In the genomic region with DNA sequence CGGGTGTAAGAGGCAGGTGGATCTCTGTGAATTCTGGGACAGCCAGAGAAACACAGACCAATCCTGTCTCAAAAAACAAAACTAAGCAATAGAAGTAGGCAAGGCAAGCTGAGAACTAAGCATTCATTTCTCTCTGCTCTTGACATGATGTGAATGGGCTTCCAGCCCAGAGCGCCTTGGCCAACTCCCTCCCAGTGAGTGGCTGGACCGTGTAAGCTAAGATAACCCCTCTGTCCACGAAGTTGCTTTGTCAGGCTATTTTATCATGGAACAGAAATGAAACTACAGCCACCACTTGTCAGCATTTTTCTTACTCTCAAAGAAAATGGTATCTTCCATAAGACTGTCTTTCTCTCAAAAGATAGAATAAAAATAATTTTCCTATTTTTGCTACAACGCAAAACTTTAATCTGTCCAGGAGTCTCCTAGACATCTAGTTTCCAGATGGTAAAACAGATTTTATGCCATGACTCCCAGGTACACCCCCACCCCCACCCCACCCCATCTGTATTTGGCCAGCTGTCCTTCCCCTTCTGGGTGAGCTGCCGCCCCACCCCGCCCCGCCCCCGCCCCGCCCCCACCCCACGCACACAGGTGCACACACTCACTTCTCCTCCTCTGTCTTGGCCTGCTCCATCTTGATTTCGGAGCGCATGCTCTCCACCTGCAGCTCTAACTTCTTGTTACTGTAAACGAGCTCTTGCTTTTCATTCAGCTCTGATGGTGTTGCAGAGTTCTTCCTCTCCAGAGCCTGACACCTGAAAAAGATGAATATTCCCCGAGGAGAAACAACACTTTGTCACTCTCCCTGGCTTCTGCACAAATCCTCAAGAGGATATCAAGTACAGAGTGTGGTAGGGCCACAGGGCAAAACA, we compare ENCODE assay signal across 11 mouse cellular contexts. TPM values are rescaled to one million over a fixed set of nuclear protein-coding genes. Genes with fewer than 3 reads are reported as not detected.
DNase-seq lines count a peak whose midpoint lies in the region; ATAC-seq lines count a peak whose summit lies in the region.
"Had no signal": no experiment of that assay in that cellular context is flagged by ENCODE, and none has a peak within 500 bp of the region (broad histone marks: within the 10 kb centered on the region; RNA-seq: fewer than 3 reads in every experiment).

No protein-coding gene starts in this region.

- DNase-seq in kidney, postnatal 14 days = peak; percentile 14
- DNase-seq in kidney, postnatal 25 days = no peak
- DNase-seq in heart, postnatal 14 days = peak; percentile 34 to 46
- DNase-seq in lung, postnatal 36 days = peak; percentile 24
- no peak for DNase-seq in thymus, postnatal 0 days (ENCODE audit: low spot score)
- DNase-seq: cerebellum, adult 9-10 months; retina, postnatal 1 day had no signal

- ATAC-seq in erythroblast, adult 5-6 weeks (replicated peaks; ENCODE audit: low FRiP score, poor library complexity, severe bottlenecking) = peak; percentile 63; the same call in 1 of the 2 replicates
- ATAC-seq in frontal cortex, adult (ENCODE audit: low TSS enrichment) = no peak

- intact Hi-C loops in heart, postnatal 14 days (cut with DNase I) = no loop called here

RNA-seq across cellular contexts. Expression of a gene that starts 21.2 kb away (rescaled TPM):
- 22.2 and 36.1 TPM in 2 replicates for total RNA-seq in erythroblast, adult 5-6 weeks (2015; ENCODE audit: low replicate concordance)
- 33.5 and 51.6 TPM in 2 replicates for total RNA-seq in erythroblast, adult 5-6 weeks (2017; ENCODE audit: low replicate concordance)
- total RNA-seq in heart, postnatal 14 days (2021) = 1 to 10 TPM in 1 of 2 experiments, under 1 TPM in 1; 0.88 to 1.8 TPM
- 31.0 and 35.5 TPM in 2 replicates for polyA plus RNA-seq in thymus, postnatal 0 days (2015; fragmentation: Nextera tagmentation; extraction: Ambion mirVana)

RNA-seq across cellular contexts. Expression of a gene that starts 30.1 kb away (rescaled TPM):
- 111 and 123 TPM in 2 replicates for total RNA-seq in erythroblast, adult 5-6 weeks (2015; ENCODE audit: low replicate concordance)
- 325 and 443 TPM in 2 replicates for total RNA-seq in erythroblast, adult 5-6 weeks (2017; ENCODE audit: low replicate concordance)
- 10 to 100 TPM; 41.8 to 44.0 TPM for total RNA-seq in heart, postnatal 14 days (2021)
- 3.2 and 4.0 TPM in 2 replicates for polyA plus RNA-seq in thymus, postnatal 0 days (2015; fragmentation: Nextera tagmentation; extraction: Ambion mirVana)

RNA-seq across cellular contexts. Expression of a gene that starts 57.9 kb away (rescaled TPM):
- not detected in 2 replicates for total RNA-seq in erythroblast, adult 5-6 weeks (2015; ENCODE audit: low replicate concordance)
- total RNA-seq in erythroblast, adult 5-6 weeks (2017; ENCODE audit: low replicate concordance) = not detected in 2 replicates
- not detected for total RNA-seq in heart, postnatal 14 days (2021)
- 3.1 and 3.9 TPM in 2 replicates for polyA plus RNA-seq in thymus, postnatal 0 days (2015; fragmentation: Nextera tagmentation; extraction: Ambion mirVana)
- polyA plus RNA-seq: large intestine, adult 2 months; midbrain, embryonic 12.5 days had no signal

Comparison
In these comparisons a context has a peak if more than half of its experiments do, and no peak if none do; other contexts are left out.
1. DNase-seq: peak in kidney, postnatal 14 days (single experiment), heart, postnatal 14 days (2 of 2) and lung, postnatal 36 days (single experiment); none in kidney, postnatal 25 days (0 of 2) and thymus, postnatal 0 days (single experiment).
2. RNA of a gene that starts 21.2 kb away (total RNA-seq): 22.2 to 51.6 TPM in erythroblast, adult 5-6 weeks; 0.88 to 1.8 TPM in heart, postnatal 14 days; every median in the first group is over 4 times any median in the second.